Mouse (Mus musculus): ENCODE data around the gene Tsfm.
"Not testable (repeated sequence)": the region's sequence is repeated elsewhere in the genome, so short reads cannot be mapped to it uniquely, and the experiment has no call there.

The Tsfm gene

GRCm38 (mm10) chr10:127063913-127064870, 33.6 kb upstream of the Tsfm start:
- DNase-seq (ENCODE audit: low spot score in 2 of 2) = no peak

- DNase-seq (ENCODE audit: low spot score in 2 of 2) = peak; percentile 96 to 99
Measured at GRCm38 (mm10) chr10:127063239-127063872, 32.7 kb upstream of the Tsfm start, which contains the start of gene Cdk4. Gene Cdk4, plus strand, starts transcription at chr10:127063534.

GRCm38 (mm10) chr10:127062503-127062902, 31.9 kb upstream of the Tsfm start:
- DNase-seq (ENCODE audit: low spot score in 2 of 2) = no peak

GRCm38 (mm10) chr10:127062101-127062500, 31.5 kb upstream of the Tsfm start:
- DNase-seq (ENCODE audit: low spot score in 2 of 2) = not testable (repeated sequence)

- DNase-seq (ENCODE audit: low spot score in 2 of 2) = no peak
Measured at GRCm38 (mm10) chr10:127061513-127061912, 30.9 kb upstream of the Tsfm start.

GRCm38 (mm10) chr10:127061085-127061484, 30.4 kb upstream of the Tsfm start:
- no peak for DNase-seq (ENCODE audit: low spot score in 2 of 2)

- peak; percentile 66 to 69 for DNase-seq (ENCODE audit: low spot score in 2 of 2)
Measured at GRCm38 (mm10) chr10:127059968-127060916, 29.6 kb upstream of the Tsfm start, which contains the start of gene March9. Gene March9, minus strand, starts transcription at chr10:127060184.

GRCm38 (mm10) chr10:127059174-127059967, 28.7 kb upstream of the Tsfm start:
- no peak for DNase-seq (ENCODE audit: low spot score in 2 of 2)

GRCm38 (mm10) chr10:127058708-127059107, 28.1 kb upstream of the Tsfm start:
- no peak for DNase-seq (ENCODE audit: low spot score in 2 of 2)

- peak; percentile 56 to 66 for DNase-seq (ENCODE audit: low spot score in 2 of 2)
Measured at GRCm38 (mm10) chr10:127058161-127058560, 27.5 kb upstream of the Tsfm start.

- no peak for DNase-seq (ENCODE audit: low spot score in 2 of 2)
Measured at GRCm38 (mm10) chr10:127056490-127056889, 25.9 kb upstream of the Tsfm start.

GRCm38 (mm10) chr10:127055406-127055805, 24.8 kb upstream of the Tsfm start:
- DNase-seq (ENCODE audit: low spot score in 2 of 2) = no peak

GRCm38 (mm10) chr10:127054646-127055045, 24.0 kb upstream of the Tsfm start:
- DNase-seq (ENCODE audit: low spot score in 2 of 2) = no peak

GRCm38 (mm10) chr10:127050119-127050474, 19.5 kb upstream of the Tsfm start:
- DNase-seq (ENCODE audit: low spot score in 2 of 2) = no peak

GRCm38 (mm10) chr10:127049395-127050118, 18.9 kb upstream of the Tsfm start:
- DNase-seq (ENCODE audit: low spot score in 2 of 2) = no peak

GRCm38 (mm10) chr10:127048608-127049394, 18.2 kb upstream of the Tsfm start:
- DNase-seq (ENCODE audit: low spot score in 2 of 2) = no peak

GRCm38 (mm10) chr10:127047954-127048353, 17.3 kb upstream of the Tsfm start, which contains the start of gene Cyp27b1:
Gene Cyp27b1, plus strand, starts transcription at chr10:127048250.
- DNase-seq (ENCODE audit: low spot score in 2 of 2) = no peak

GRCm38 (mm10) chr10:127043187-127043586, 12.5 kb upstream of the Tsfm start:
- DNase-seq (ENCODE audit: low spot score in 2 of 2) = no peak

- no peak for DNase-seq (ENCODE audit: low spot score in 2 of 2)
Measured at GRCm38 (mm10) chr10:127042468-127043115, 12.0 kb upstream of the Tsfm start.
